Mouse (Mus musculus) heart, adult 2 months (tissue): ENCODE measurements at regions not wholly inside any gene's neighbourhood (a gene's known extent, or its start where the extent isn't known, plus 50 kb on each side); places are given as distances from the start of the nearest gene placed in this dataset.

Experiments used
- CTCF ChIP-seq: fragments of 200-600 bp; IDR thresholded peaks from 2 replicates; pipeline ENCODE4 v1.8.1; 2022; ENCODE audit warnings: antibody characterized with exemption, mild to moderate bottlenecking, moderate library complexity
- POLR2A ChIP-seq: fragments of 200-500 bp; IDR thresholded peaks from 2 replicates; pipeline ENCODE4 v1.6.1; 2011; ENCODE audit warnings: mild to moderate bottlenecking, low read depth, low read length, control low read depth; ENCODE audit not compliant: insufficient read depth

GRCm38 (mm10) chr6:19991829-19992228 is 1125.7 kb downstream of the Ankrd7 start:
- TF ChIP-seq POLR2A (no peak), CTCF (no peak)
